Mouse (Mus musculus) limb, embryonic 15.5 days (tissue): Measurements from ENCODE around the gene Ank2. TPM values are rescaled to one million over a fixed set of nuclear protein-coding genes. Genes with fewer than 3 reads are reported as not detected.
A peak's percentile ranks its signal among the peaks of the same experiment; 100 is the strongest.

ENCODE experiments used
- ATAC-seq: fragments of 200-750 bp; cut with Nextera tagmentation; 2 replicates; pipeline ENCODE4 v1.8.0; 2017; ENCODE audit warnings: low read depth, moderate TSS enrichment; ENCODE audit not compliant: insufficient number of reproducible peaks, low FRiP score, low TSS enrichment
- H3K27ac ChIP-seq: fragments of 300-500 bp; sonication (generic); 2 replicates; pipeline ENCODE4 v1.5.1; 2015; ENCODE audit warnings: moderate library complexity, mild to moderate bottlenecking, inconsistent platforms
- H3K27me3 ChIP-seq: fragments of 300-500 bp; sonication (generic); 2 replicates; pipeline ENCODE4 v1.6.1; 2015; ENCODE audit warnings: inconsistent platforms
- H3K36me3 ChIP-seq: fragments of 300-500 bp; sonication (generic); 2 replicates; pipeline ENCODE4 v1.6.1; 2015; ENCODE audit warnings: inconsistent platforms
- H3K4me1 ChIP-seq: fragments of 300-500 bp; sonication (generic); 2 replicates; pipeline ENCODE4 v1.6.1; 2015; ENCODE audit warnings: inconsistent platforms
- H3K4me2 ChIP-seq: fragments of 300-500 bp; sonication (generic); 2 replicates; pipeline ENCODE4 v1.6.1; 2015; ENCODE audit warnings: mild to moderate bottlenecking, inconsistent platforms
- H3K4me3 ChIP-seq: fragments of 300-500 bp; sonication (generic); 2 replicates; pipeline ENCODE4 v1.5.1; 2015; ENCODE audit warnings: mild to moderate bottlenecking, inconsistent platforms
- H3K9ac ChIP-seq: fragments of 300-500 bp; sonication (generic); 2 replicates; pipeline ENCODE4 v1.6.1; 2015; ENCODE audit warnings: inconsistent platforms
- H3K9me3 ChIP-seq: fragments of 300-500 bp; sonication (generic); 2 replicates; pipeline ENCODE4 v1.6.1; 2016; ENCODE audit warnings: inconsistent platforms
- WGBS: fragments of 180-500 bp; shearing (Covaris S2); methylation state at CpG from one replicate; pipeline ENCODE4 v1.1.7; 2015; 5-methylcytosine and 5-hydroxymethylcytosine counted together
- polyA plus RNA-seq: library from polyadenylated mRNA; unstranded; fragments of >200 nt; fragmentation: Nextera tagmentation; extraction: Ambion mirVana; gene quantifications from 2 replicates; pipeline ENCODE4 v1.2.1, GENCODE M21; 2015

Gene Ank2
- polyA plus RNA-seq, 1 experiment from 2014 or later = 34.5 TPM

DNA sequence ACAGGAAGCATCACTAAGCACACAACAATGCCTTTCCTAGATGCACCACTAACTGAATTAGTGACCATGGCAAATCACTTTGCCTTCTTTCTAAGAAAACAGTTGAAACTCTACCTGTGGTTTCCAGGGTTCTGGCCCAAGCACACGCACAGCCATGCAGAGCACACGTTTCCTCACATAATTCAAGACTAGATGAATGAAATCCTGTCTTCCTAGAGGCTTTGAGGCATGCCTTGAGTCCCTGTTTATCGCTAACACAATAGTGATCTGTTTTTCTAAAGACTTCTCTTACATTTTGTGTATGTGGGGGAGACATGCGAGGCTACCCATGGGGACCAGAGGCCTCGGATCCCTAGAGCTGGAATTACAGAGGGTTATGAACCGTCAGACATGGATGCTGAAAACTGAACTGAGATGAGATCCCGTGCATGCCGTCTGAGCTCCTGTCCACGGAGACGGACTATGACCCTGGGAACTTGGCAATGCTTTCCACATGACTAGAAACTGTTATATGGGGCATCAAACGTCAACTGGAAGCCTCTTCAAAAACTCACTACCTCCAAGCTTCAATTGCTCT, 256.8 kb downstream of the Ank2 start:
- Histone ChIP-seq H3K9me3 (no peaks in the 10 kb centered on the region), H3K36me3 (no peaks in the 10 kb centered on the region), H3K27me3 (no peaks in the 10 kb centered on the region), H3K4me3 (no peak overlapping the region), H3K4me2 (no peak overlapping the region), H3K4me1 (no peaks in the 10 kb centered on the region), H3K9ac (no peak overlapping the region), H3K27ac (no peak overlapping the region)
- 87% methylated on average over 11 of the region's 11 CpGs for WGBS
- ATAC-seq = no peak

DNA sequence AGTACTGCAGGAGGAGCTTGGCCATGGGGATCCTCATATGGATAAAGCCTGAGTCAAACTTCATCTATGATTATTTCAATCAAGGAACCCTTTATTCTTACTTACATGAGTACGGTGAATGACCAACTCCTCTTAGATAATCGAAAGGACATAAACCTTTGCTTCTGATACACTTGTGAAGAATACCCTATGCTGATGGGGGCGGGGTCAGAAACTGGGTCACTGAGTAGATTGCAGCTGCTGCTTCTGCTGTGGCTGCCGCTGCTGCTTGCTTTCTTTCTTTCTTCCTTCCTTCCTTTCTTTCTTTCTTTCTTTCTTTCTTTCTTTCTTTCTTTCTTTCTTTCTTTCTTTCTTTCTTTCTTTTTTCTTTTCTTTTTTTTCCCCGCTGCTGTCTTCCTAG, 263.9 kb downstream of the Ank2 start:
- no peak overlapping the region for H3K27ac ChIP-seq
- no peaks in the 10 kb centered on the region for H3K36me3 ChIP-seq
- no peak for ATAC-seq
- no peak overlapping the region for H3K4me3 ChIP-seq
- H3K27me3 ChIP-seq = no peaks in the 10 kb centered on the region
- no peaks in the 10 kb centered on the region for H3K4me1 ChIP-seq
- no peaks in the 10 kb centered on the region for H3K9me3 ChIP-seq
- no peak overlapping the region for H3K4me2 ChIP-seq
- H3K9ac ChIP-seq = no peak overlapping the region
- 91% methylated on average over 5 of the region's 5 CpGs for WGBS

GRCm38 (mm10) chr3:127225799-127226730, 273.1 kb downstream of the Ank2 start:
- H3K4me1 ChIP-seq = peaks cover 9% of the 10 kb centered on the region
- 6% methylated on average over 26 of the region's 26 CpGs for WGBS
- no peaks in the 10 kb centered on the region for H3K36me3 ChIP-seq
- peak overlapping the region; percentile 32 for H3K4me3 ChIP-seq
- H3K27me3 ChIP-seq = no peaks in the 10 kb centered on the region
- H3K27ac ChIP-seq = no peak overlapping the region
- H3K9ac ChIP-seq = 0 out of 2 replicates have a peak overlapping the region, but pooled peaks have one; percentile 4
- H3K4me2 ChIP-seq = peak overlapping the region; percentile 62
- no peaks in the 10 kb centered on the region for H3K9me3 ChIP-seq
- peak; percentile 65; the same call in 1 of the 2 replicates for ATAC-seq

DNA sequence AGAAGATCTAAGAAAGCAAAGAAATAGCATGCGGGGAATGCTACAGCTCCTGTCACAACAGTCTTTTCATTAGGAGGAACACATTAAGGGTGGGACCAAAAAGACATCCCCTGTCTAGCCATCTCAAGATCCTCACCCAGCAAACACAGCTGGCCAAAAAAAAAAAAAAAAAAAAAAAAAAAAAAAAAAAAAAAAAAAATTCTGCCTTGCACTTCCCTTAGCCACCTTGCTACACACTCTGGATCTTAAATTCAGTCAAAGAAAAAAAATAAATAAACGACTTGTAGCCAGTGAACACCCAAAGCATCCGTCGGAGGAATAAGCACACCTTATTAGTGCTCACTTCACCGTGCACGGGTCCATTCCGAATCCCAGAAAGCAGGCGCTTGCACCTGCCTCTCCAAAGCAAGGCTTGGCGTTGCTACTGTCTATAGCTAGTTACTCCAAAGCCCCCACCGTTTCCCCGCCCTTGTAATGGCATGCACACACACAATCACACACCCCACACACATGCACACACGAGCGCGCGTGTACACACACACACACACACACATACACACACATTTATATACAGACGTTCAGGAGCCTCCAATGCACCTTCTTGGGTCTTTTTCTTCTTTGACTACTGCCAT, 273.9 kb downstream of the Ank2 start:
- no peak overlapping the region for H3K27ac ChIP-seq
- peaks cover 9% of the 10 kb centered on the region for H3K4me1 ChIP-seq
- no peaks in the 10 kb centered on the region for H3K27me3 ChIP-seq
- H3K36me3 ChIP-seq = no peaks in the 10 kb centered on the region
- H3K4me2 ChIP-seq = peak overlapping the region; percentile 62
- 20% methylated on average over 16 of the region's 16 CpGs for WGBS
- H3K9me3 ChIP-seq = no peaks in the 10 kb centered on the region
- 0 out of 2 replicates have a peak overlapping the region, but pooled peaks have one; percentile 4 for H3K9ac ChIP-seq
- peak overlapping the region; percentile 32 for H3K4me3 ChIP-seq
- ATAC-seq = no peak

- WGBS = 64% methylated on average over 13 of the region's 13 CpGs
- Histone ChIP-seq H3K4me2 (no peak overlapping the region), H3K27me3 (no peaks in the 10 kb centered on the region), H3K4me3 (no peak overlapping the region), H3K27ac (no peak overlapping the region), H3K9ac (no peak overlapping the region), H3K4me1 (peaks cover 9% of the 10 kb centered on the region), H3K36me3 (no peaks in the 10 kb centered on the region), H3K9me3 (no peaks in the 10 kb centered on the region)
- ATAC-seq = no peak
Measured at GRCm38 (mm10) chr3:127224315-127225166, 274.6 kb downstream of the Ank2 start.

GRCm38 (mm10) chr3:127222086-127222485, 277.1 kb downstream of the Ank2 start:
- 79% methylated on average over 2 of the region's 2 CpGs for WGBS
- H3K9me3 ChIP-seq = no peaks in the 10 kb centered on the region
- no peaks in the 10 kb centered on the region for H3K36me3 ChIP-seq
- ATAC-seq = no peak
- no peak overlapping the region for H3K27ac ChIP-seq
- H3K27me3 ChIP-seq = no peaks in the 10 kb centered on the region
- H3K4me2 ChIP-seq = no peak overlapping the region
- H3K4me3 ChIP-seq = no peak overlapping the region
- peaks cover 9% of the 10 kb centered on the region for H3K4me1 ChIP-seq
- H3K9ac ChIP-seq = no peak overlapping the region

GRCm38 (mm10) chr3:127220859-127221258, 278.3 kb downstream of the Ank2 start:
- H3K9ac ChIP-seq = no peak overlapping the region
- H3K4me1 ChIP-seq = peaks cover 6% of the 10 kb centered on the region
- H3K4me2 ChIP-seq = no peak overlapping the region
- H3K36me3 ChIP-seq = no peaks in the 10 kb centered on the region
- no peak for ATAC-seq
- no peaks in the 10 kb centered on the region for H3K9me3 ChIP-seq
- WGBS = 85% methylated on average over 9 of the region's 9 CpGs
- no peak overlapping the region for H3K27ac ChIP-seq
- no peak overlapping the region for H3K4me3 ChIP-seq
- H3K27me3 ChIP-seq = no peaks in the 10 kb centered on the region

DNA sequence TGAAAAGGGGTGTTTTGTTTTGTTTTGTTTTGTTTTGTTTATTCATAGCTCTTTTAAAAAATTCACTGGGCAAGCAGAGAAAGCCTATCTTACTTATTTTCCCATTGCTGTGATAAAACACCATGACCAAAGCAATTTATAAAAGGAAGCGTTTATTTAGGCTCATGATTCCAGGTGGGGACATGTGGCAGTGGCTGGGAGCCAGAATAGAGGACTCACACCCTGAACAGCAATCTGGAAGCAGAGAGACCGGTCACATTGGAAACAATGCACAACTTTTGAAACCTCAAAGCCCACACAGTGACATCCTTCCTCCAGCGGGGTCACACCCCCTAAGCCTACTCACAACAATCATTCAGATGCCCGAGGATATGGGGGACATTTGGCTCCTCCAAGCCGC, 285.6 kb downstream of the Ank2 start:
- Histone ChIP-seq H3K9me3 (no peaks in the 10 kb centered on the region), H3K4me1 (no peaks in the 10 kb centered on the region), H3K9ac (no peak overlapping the region), H3K27ac (no peak overlapping the region), H3K36me3 (no peaks in the 10 kb centered on the region), H3K27me3 (no peaks in the 10 kb centered on the region), H3K4me3 (no peak overlapping the region), H3K4me2 (no peak overlapping the region)
- no peak for ATAC-seq
- WGBS = 66% methylated on average over 5 of the region's 5 CpGs

- no peak overlapping the region for H3K27ac ChIP-seq
- H3K9me3 ChIP-seq = no peaks in the 10 kb centered on the region
- H3K4me2 ChIP-seq = no peak overlapping the region
- no peaks in the 10 kb centered on the region for H3K27me3 ChIP-seq
- H3K36me3 ChIP-seq = no peaks in the 10 kb centered on the region
- ATAC-seq = no peak
- WGBS = 71% methylated on average over 3 of the region's 3 CpGs
- H3K9ac ChIP-seq = no peak overlapping the region
- H3K4me3 ChIP-seq = no peak overlapping the region
- 0 out of 2 replicates have a peak, but pooled peaks cover 2% of the 10 kb centered on the region for H3K4me1 ChIP-seq
Measured at GRCm38 (mm10) chr3:127211119-127211518, 288.0 kb downstream of the Ank2 start.

DNA sequence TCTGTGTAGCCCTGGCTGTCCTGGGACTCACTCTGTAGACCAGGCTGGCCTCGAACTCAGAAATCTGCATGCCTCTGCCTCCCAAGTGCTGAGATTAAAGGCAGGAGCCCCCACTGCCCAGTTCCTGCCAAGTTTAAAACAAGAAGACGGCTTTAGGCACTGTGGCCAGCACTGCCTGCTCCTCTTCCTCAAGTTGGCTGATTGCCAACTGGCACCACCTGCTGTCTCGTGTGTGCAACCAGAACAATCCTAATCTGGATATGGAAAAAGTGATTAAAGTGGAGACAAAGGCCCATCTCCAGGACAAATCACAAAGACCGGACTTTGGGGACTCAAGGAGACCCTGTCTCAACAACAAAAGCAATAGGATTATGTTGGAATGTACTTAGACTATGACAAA, 288.6 kb downstream of the Ank2 start:
- Histone ChIP-seq H3K4me3 (no peak overlapping the region), H3K9ac (no peak overlapping the region), H3K9me3 (no peaks in the 10 kb centered on the region), H3K36me3 (no peaks in the 10 kb centered on the region), H3K27me3 (no peaks in the 10 kb centered on the region), H3K4me1 (0 out of 2 replicates have a peak, but pooled peaks cover 3% of the 10 kb centered on the region), H3K27ac (no peak overlapping the region), H3K4me2 (no peak overlapping the region)
- 58% methylated on average over 4 of the region's 4 CpGs for WGBS
- no peak for ATAC-seq

DNA sequence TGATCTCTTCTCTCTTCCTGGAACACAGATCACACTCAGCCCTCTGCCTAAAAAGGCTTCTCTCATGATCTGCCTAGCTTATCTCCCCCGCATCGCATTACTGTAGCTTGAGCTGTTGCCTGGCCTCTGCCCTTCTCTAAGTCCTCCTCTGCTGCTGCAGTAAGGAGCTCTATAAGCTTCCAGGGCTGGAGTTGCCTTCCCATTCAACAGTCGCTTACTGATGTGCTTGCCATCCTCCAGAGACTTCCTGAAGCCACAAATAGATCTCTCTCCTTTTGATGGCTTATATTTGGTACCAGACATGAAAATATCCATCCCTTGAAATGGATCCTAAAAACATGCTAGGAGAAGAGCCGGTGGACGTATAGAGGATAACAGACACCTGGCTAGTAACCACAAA, 290.3 kb downstream of the Ank2 start:
- Histone ChIP-seq H3K27me3 (no peaks in the 10 kb centered on the region), H3K9ac (no peak overlapping the region), H3K27ac (no peak overlapping the region), H3K4me1 (0 out of 2 replicates have a peak, but pooled peaks cover 3% of the 10 kb centered on the region), H3K36me3 (no peaks in the 10 kb centered on the region), H3K9me3 (no peaks in the 10 kb centered on the region), H3K4me2 (no peak overlapping the region), H3K4me3 (no peak overlapping the region)
- WGBS = 84% methylated on average over 5 of the region's 5 CpGs
- ATAC-seq = no peak
